Comparison of ENCODE assay signal across 8 mouse cellular contexts in genomic region chr5:75979108-75979507, GRCm38 (mm10). TPM values are rescaled to one million over a fixed set of nuclear protein-coding genes. Genes with fewer than 3 reads are reported as not detected.
A peak's percentile ranks its signal among the peaks of the same experiment; 100 is the strongest.
DNase-seq lines count a peak whose midpoint lies in the region; ATAC-seq and TF ChIP-seq lines count a peak whose summit lies in the region.

No protein-coding gene starts in this region.

- peak; percentile 29 for DNase-seq in kidney, adult 2 months
- no peak for DNase-seq in kidney, postnatal 25 days
- DNase-seq in kidney, postnatal 10 days = peak; percentile 21
- no peak for DNase-seq in thymus, postnatal 0 days (ENCODE audit: low spot score)
- no peak for DNase-seq in right cerebral cortex, postnatal 4 days
- DNase-seq in gastrocnemius, postnatal 10 days = no peak

- peak overlapping the region; percentile 70 for H3K4me3 ChIP-seq in kidney, adult 2 months (ENCODE audit: insufficient read depth, low read depth, low read length)
- H3K4me3 ChIP-seq in forebrain, embryonic 16.5 days (replicated peaks; ENCODE audit: low read length) = peak overlapping the region; percentile 60; the same call in 1 of the 2 replicates
- peak overlapping the region; percentile 71 for H3K4me3 ChIP-seq in neural tube, embryonic 13.5 days

- no peak overlapping the region for H3K9ac ChIP-seq in forebrain, embryonic 16.5 days (replicated peaks; ENCODE audit: low read depth, low read length)
- peak overlapping the region; percentile 77; the same call in 1 of the 2 replicates for H3K9ac ChIP-seq in neural tube, embryonic 13.5 days

- no peaks in the 10 kb centered on the region for H3K36me3 ChIP-seq in kidney, adult 2 months (ENCODE audit: control insufficient read depth, insufficient read depth, low read length)
- H3K36me3 ChIP-seq in forebrain, embryonic 16.5 days (ENCODE audit: control insufficient read depth, insufficient read depth) = no peaks in the 10 kb centered on the region
- no peaks in the 10 kb centered on the region for H3K36me3 ChIP-seq in neural tube, embryonic 13.5 days

- peak overlapping the region; percentile 1; the same call in 1 of the 2 replicates for H3K27ac ChIP-seq in kidney, adult 2 months (ENCODE audit: insufficient read depth, low read depth, low read length)
- H3K27ac ChIP-seq in forebrain, embryonic 16.5 days (ENCODE audit: low read length) = no peak overlapping the region
- H3K27ac ChIP-seq in neural tube, embryonic 13.5 days (replicated peaks) = 0 out of 2 replicates have a peak overlapping the region, but pooled peaks have one; percentile 7

- WGBS in kidney, adult 2 months = 20% methylated on average over 8 of the region's 8 CpGs
- 2% methylated on average over 8 of the region's 8 CpGs for WGBS in forebrain, embryonic 16.5 days
- WGBS in neural tube, embryonic 13.5 days = 11% methylated on average over 7 of the region's 8 CpGs

- no peaks in the 10 kb centered on the region for H3K4me1 ChIP-seq in kidney, adult 2 months (ENCODE audit: control insufficient read depth, insufficient read depth, low read length)
- peaks cover 22% of the 10 kb centered on the region for H3K4me1 ChIP-seq in forebrain, embryonic 16.5 days (replicated peaks; ENCODE audit: control insufficient read depth, insufficient read depth, low read length)
- H3K4me1 ChIP-seq in neural tube, embryonic 13.5 days (replicated peaks) = peaks cover 20% of the 10 kb centered on the region

- H3K9me3 ChIP-seq in forebrain, embryonic 16.5 days (ENCODE audit: control insufficient read depth, low read length) = no peaks in the 10 kb centered on the region
- 0 out of 2 replicates have a peak, but pooled peaks cover 3% of the 10 kb centered on the region for H3K9me3 ChIP-seq in neural tube, embryonic 13.5 days

- no peaks in the 10 kb centered on the region for H3K27me3 ChIP-seq in kidney, adult 2 months (replicated peaks; ENCODE audit: control insufficient read depth, insufficient read depth, low read length)
- peaks cover 45% of the 10 kb centered on the region for H3K27me3 ChIP-seq in forebrain, embryonic 16.5 days (replicated peaks; ENCODE audit: control insufficient read depth, insufficient read depth, low read length)
- peaks cover 62% of the 10 kb centered on the region for H3K27me3 ChIP-seq in neural tube, embryonic 13.5 days

- TF ChIP-seq CTCF in kidney, adult 2 months (conservative IDR thresholded peaks at IDR 0.05; ENCODE audit: insufficient read depth, insufficient read length, low read depth, low read length) = no peak

- no peak for TF ChIP-seq POLR2A in kidney, adult 2 months (IDR thresholded peaks at IDR 0.05; ENCODE audit: low read depth, low read length)

- peak overlapping the region; percentile 99 for H3K4me2 ChIP-seq in forebrain, embryonic 16.5 days (ENCODE audit: low read length)
- peak overlapping the region; percentile 99 for H3K4me2 ChIP-seq in neural tube, embryonic 13.5 days

- no peak for ATAC-seq in forebrain, embryonic 16.5 days
- no peak for ATAC-seq in neural tube, embryonic 13.5 days (ENCODE audit: low read depth)

RNA-seq across cellular contexts. Expression of gene Kdr, which starts 0.8 kb away (rescaled TPM):
- polyA plus RNA-seq in kidney, adult 2 months (2012; rRNA removed) = 28.0 and 32.3 TPM in 2 replicates
- 22.8 and 26.0 TPM in 2 replicates for polyA plus RNA-seq in forebrain, embryonic 16.5 days (2015; fragmentation: Nextera tagmentation; extraction: Ambion mirVana)
- 23.4 and 25.2 TPM in 2 replicates for polyA plus RNA-seq in neural tube, embryonic 13.5 days (2015; fragmentation: Nextera tagmentation; extraction: Ambion mirVana)
- 3.9 and 4.3 TPM in 2 replicates for polyA plus RNA-seq in thymus, postnatal 0 days (2015; fragmentation: Nextera tagmentation; extraction: Ambion mirVana)
- total RNA-seq in gastrocnemius, postnatal 10 days (2021) = 10 to 100 TPM; 38.5 to 48.0 TPM

Comparison
In these comparisons a context has a peak if more than half of its experiments do, and no peak if none do; other contexts are left out.
1. DNase-seq: peak in kidney, adult 2 months (single experiment) and kidney, postnatal 10 days (single experiment); none in kidney, postnatal 25 days (0 of 2), thymus, postnatal 0 days (single experiment), right cerebral cortex, postnatal 4 days (single experiment) and gastrocnemius, postnatal 10 days (single experiment).
2. Peak in every context shown above with its lines, with median percentiles within 50 percentile points of each other: H3K4me3 ChIP-seq.